Mouse (Mus musculus): Measurements from ENCODE around the gene Gm45194.

GRCm38 (mm10) chrX:111881251-111881650, 9.9 kb upstream of the Gm45194 start:
- TF ChIP-seq CTCF (IDR thresholded peaks at IDR 0.05; ENCODE audit: control insufficient read depth, insufficient read depth, insufficient read length) (no peak), FOSL1 (IDR thresholded peaks at IDR 0.05; ENCODE audit: insufficient read depth, low read length, poor library complexity, severe bottlenecking) (no peak)

All from C2C12 (cell line).